Mouse (Mus musculus): ENCODE measurements at regions not wholly inside any gene's neighbourhood (a gene's known extent, or its start where the extent isn't known, plus 50 kb on each side); places are given as distances from the start of the nearest gene placed in this dataset.

GRCm38 (mm10) chr1:182071922-182072321 lies 52.1 kb upstream of the Enah start:
- no peak for DNase-seq

DNA sequence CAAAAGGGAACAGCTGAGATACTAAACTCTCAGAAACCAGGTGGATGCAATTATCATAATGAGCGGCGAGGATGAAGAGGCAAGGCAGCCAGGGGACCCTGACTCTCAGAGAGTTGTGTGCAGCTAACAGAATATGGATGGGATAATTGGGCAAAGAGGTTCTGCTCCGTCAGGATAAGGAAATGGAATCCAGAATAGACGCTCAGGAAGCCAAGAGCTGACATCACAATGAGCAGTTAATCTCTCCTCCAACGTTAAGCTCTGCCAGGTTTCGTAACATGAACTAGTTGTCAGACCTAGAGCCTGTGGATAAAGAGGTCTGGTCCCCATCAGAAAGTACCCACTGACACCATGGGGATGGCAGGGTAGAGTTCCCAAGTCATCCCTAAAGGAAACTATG lies 51.4 kb upstream of the Srp9 start:
- peak; percentile 43 to 49 for DNase-seq

GRCm38 (mm10) chr1:182074265-182074664 lies 50.3 kb upstream of the Srp9 start:
- DNase-seq: peak; percentile 47 to 51

Data from heart, adult 18-20 months (tissue).